Comparison of ENCODE assay signal across 22 mouse cellular contexts in genomic region chr13:45485602-45486001, GRCm38 (mm10). TPM values are rescaled to one million over a fixed set of nuclear protein-coding genes. Genes with fewer than 3 reads are reported as not detected.
DNase-seq lines count a peak whose midpoint lies in the region; ATAC-seq lines count a peak whose summit lies in the region.
"Had no signal": no experiment of that assay in that cellular context is flagged by ENCODE, and none has a peak within 500 bp of the region (broad histone marks: within the 10 kb centered on the region; RNA-seq: fewer than 3 reads in every experiment).

No protein-coding gene starts in this region.

- peaks cover 7% of the 10 kb centered on the region for H3K4me1 ChIP-seq in heart, embryonic 10.5 days
- H3K4me1 ChIP-seq in heart, embryonic 11.5 days (ENCODE audit: control insufficient read depth, insufficient read depth, low read length) = no peaks in the 10 kb centered on the region
- peaks cover 7 to 20% of the 10 kb centered on the region in 2 experiments for H3K4me1 ChIP-seq in heart, embryonic 14.5 days (ENCODE audit: control insufficient read depth in 2 of 2, insufficient read depth in 2 of 2, low read length in 2 of 2)
- H3K4me1 ChIP-seq: forebrain, embryonic 13.5 days; limb, embryonic 10.5 days; liver, embryonic 13.5 days had no signal

- H3K9me3 ChIP-seq in heart, embryonic 10.5 days = no peaks in the 10 kb centered on the region
- no peaks in the 10 kb centered on the region for H3K9me3 ChIP-seq in heart, embryonic 11.5 days (replicated peaks; ENCODE audit: control insufficient read depth, low read length)
- H3K9me3 ChIP-seq in heart, embryonic 14.5 days (ENCODE audit: control insufficient read depth, low read length) = no peaks in the 10 kb centered on the region
- H3K9me3 ChIP-seq: limb, embryonic 10.5 days; lung, embryonic 15.5 days had no signal

- no peak for ATAC-seq in heart, embryonic 11.5 days (replicated peaks; ENCODE audit: insufficient number of reproducible peaks, low FRiP score, low TSS enrichment)
- no peak for ATAC-seq in heart, embryonic 14.5 days (ENCODE audit: insufficient number of reproducible peaks, insufficient read depth, low FRiP score, low read depth)
- ATAC-seq in megakaryocyte progenitor cell, adult 5-6 weeks (replicated peaks; ENCODE audit: poor library complexity) = no peak
- ATAC-seq: forebrain, embryonic 13.5 days; inflammation-experienced regulatory T-cells, adult 6 months had no signal

- no peak overlapping the region for H3K27ac ChIP-seq in heart, embryonic 10.5 days
- H3K27ac ChIP-seq in heart, embryonic 11.5 days (ENCODE audit: low read depth, low read length) = no peak overlapping the region
- peak overlapping the region; percentile 37 to 79; a peak in 3 of 4 replicates for H3K27ac ChIP-seq in heart, embryonic 14.5 days (replicated peaks in 1 of 2; ENCODE audit: control insufficient read depth in 1 of 2, insufficient read depth in 1 of 2, low read depth in 2 of 2, low read length in 2 of 2)
- H3K27ac ChIP-seq: forebrain, embryonic 13.5 days; layer of hippocampus, adult 2 months; left cerebral cortex, adult 2 months; limb, embryonic 10.5 days; liver, embryonic 13.5 days; lung, embryonic 15.5 days had no signal

- H3K27me3 ChIP-seq in heart, embryonic 10.5 days (ENCODE audit: insufficient read depth, poor library complexity, severe bottlenecking) = no peaks in the 10 kb centered on the region
- no peaks in the 10 kb centered on the region for H3K27me3 ChIP-seq in heart, embryonic 11.5 days (ENCODE audit: control insufficient read depth, insufficient read depth, low read length)
- no peaks in the 10 kb centered on the region for H3K27me3 ChIP-seq in heart, embryonic 14.5 days (ENCODE audit: control insufficient read depth, insufficient read depth, low read length)
- H3K27me3 ChIP-seq: CH12.LX; forebrain, embryonic 13.5 days; lung, embryonic 15.5 days had no signal

- DNase-seq in adrenal gland, postnatal 14 days = peak; percentile 57
- no peak for DNase-seq in adrenal gland, adult 8-10 months
- DNase-seq in heart, embryonic 10.5 days (ENCODE audit: low spot score) = peak; percentile 50
- DNase-seq in kidney, postnatal 10 days = peak; percentile 76
- DNase-seq in retina, postnatal 1 day = no peak
- DNase-seq: adrenal gland, adult 2 months; cerebellum, postnatal 14 days; embryo, embryonic 11 days; liver, embryonic 13.5 days; midbrain, embryonic 14.5 days; thymus, adult 18-20 months had no signal

- no peaks in the 10 kb centered on the region for H3K36me3 ChIP-seq in heart, embryonic 10.5 days
- no peaks in the 10 kb centered on the region for H3K36me3 ChIP-seq in heart, embryonic 11.5 days (ENCODE audit: control insufficient read depth, insufficient read depth, low read length)
- H3K36me3 ChIP-seq in heart, embryonic 14.5 days (ENCODE audit: control insufficient read depth, insufficient read depth, low read length) = no peaks in the 10 kb centered on the region
- H3K36me3 ChIP-seq: lung, embryonic 15.5 days had no signal

- no peak overlapping the region for H3K4me3 ChIP-seq in heart, embryonic 10.5 days
- no peak overlapping the region for H3K4me3 ChIP-seq in heart, embryonic 11.5 days (ENCODE audit: low read depth, low read length)
- no peak overlapping the region for H3K4me3 ChIP-seq in heart, embryonic 14.5 days (ENCODE audit: control insufficient read depth in 1 of 2, insufficient read depth in 1 of 2, low read depth in 1 of 2, low read length in 2 of 2)
- H3K4me3 ChIP-seq: forebrain, embryonic 13.5 days; layer of hippocampus, adult 2 months; left cerebral cortex, adult 2 months; limb, embryonic 10.5 days; liver, embryonic 13.5 days; lung, embryonic 15.5 days; myocyte had no signal

- 76% methylated on average over 4 of the region's 4 CpGs for WGBS in heart, embryonic 10.5 days
- WGBS in heart, embryonic 11.5 days (ENCODE audit: insufficient replicate concordance) = 72% methylated on average over 4 of the region's 4 CpGs
- WGBS in heart, embryonic 14.5 days = 65% methylated on average over 4 of the region's 4 CpGs

- H3K4me2 ChIP-seq in heart, embryonic 11.5 days = no peak overlapping the region
- no peak overlapping the region for H3K4me2 ChIP-seq in heart, embryonic 14.5 days (ENCODE audit: low read length)
- H3K4me2 ChIP-seq: forebrain, embryonic 13.5 days; liver, embryonic 13.5 days; lung, embryonic 15.5 days had no signal

- no peak overlapping the region for H3K9ac ChIP-seq in heart, embryonic 11.5 days (ENCODE audit: low read depth, low read length)
- no peak overlapping the region for H3K9ac ChIP-seq in heart, embryonic 14.5 days (ENCODE audit: low read length)
- H3K9ac ChIP-seq: forebrain, embryonic 13.5 days; liver, embryonic 13.5 days; lung, embryonic 15.5 days had no signal

RNA-seq across cellular contexts. Expression of gene Gmpr, which starts 21.6 kb away (rescaled TPM):
- total RNA-seq in adrenal gland, postnatal 14 days (2021) = 142 and 201 TPM in 2 replicates
- 10 to 100 TPM; 19.0 to 42.8 (median 24.0) TPM for total RNA-seq in adrenal gland, adult 8-10 months (2022)
- polyA plus RNA-seq in heart, embryonic 10.5 days (2016; fragmentation: Nextera tagmentation; extraction: Ambion mirVana) = 133 and 207 TPM in 2 replicates
- 176 and 191 TPM in 2 replicates for polyA plus RNA-seq in heart, embryonic 11.5 days (2014; fragmentation: Nextera tagmentation; extraction: Ambion mirVana)
- polyA plus RNA-seq in heart, embryonic 14.5 days (2014; fragmentation: Nextera tagmentation; extraction: Ambion mirVana) = 202 and 210 TPM in 2 replicates
- 16.3 and 20.5 TPM in 2 replicates for total RNA-seq in megakaryocyte progenitor cell, adult 5-6 weeks (2015)
- total RNA-seq in megakaryocyte progenitor cell, adult 5-6 weeks (2017) = 13.6 and 15.3 TPM in 2 replicates

Comparison
In these comparisons a context has a peak if more than half of its experiments do, and no peak if none do; other contexts are left out.
1. DNase-seq: peak in adrenal gland, postnatal 14 days (single experiment), heart, embryonic 10.5 days (single experiment) and kidney, postnatal 10 days (single experiment); none in adrenal gland, adult 8-10 months (single experiment) and retina, postnatal 1 day (single experiment).
2. H3K27ac ChIP-seq: peak in heart, embryonic 14.5 days (2 of 2); none in heart, embryonic 10.5 days (single experiment) and heart, embryonic 11.5 days (single experiment).